Mouse (Mus musculus): ENCODE measurements around the gene Syt16.

DNA sequence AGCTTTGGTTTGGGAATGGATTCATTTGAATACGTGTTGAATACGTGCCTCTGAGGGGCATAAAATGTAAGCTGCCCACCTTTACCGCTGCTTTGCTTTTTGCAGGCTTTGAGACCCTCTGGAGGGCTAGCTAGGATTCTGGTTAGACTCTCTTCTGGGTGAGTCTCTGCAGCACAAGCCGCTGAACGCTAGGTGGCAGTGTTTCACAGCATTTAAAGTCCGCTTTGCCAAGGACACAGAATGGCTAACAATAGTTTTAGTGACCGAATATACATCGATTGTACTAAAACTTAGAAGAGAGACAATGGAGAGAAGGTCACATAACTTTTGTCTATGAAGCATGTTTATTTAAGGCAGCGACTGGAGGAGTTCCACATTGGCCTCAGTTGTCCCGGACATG, 322.9 kb downstream of the Syt16 start:
- TF ChIP-seq GATA1 (IDR thresholded peaks at IDR 0.05; ENCODE audit: low read length), result no peak
- no peak for TF ChIP-seq TAL1 (IDR thresholded peaks at IDR 0.05; ENCODE audit: low read length)

Data from erythroblast, embryonic 14.5 days (primary cell).